Mouse (Mus musculus) kidney, postnatal 0 days (tissue): ENCODE measurements at regions not wholly inside any gene's neighbourhood (a gene's known extent, or its start where the extent isn't known, plus 50 kb on each side); places are given as distances from the start of the nearest gene placed in this dataset.

ENCODE experiments used
- ATAC-seq: fragments of 200-750 bp; cut with Nextera tagmentation; replicated peaks from 2 replicates; pipeline ENCODE4 v1.8.0; 2017; ENCODE audit warnings: low read depth, moderate number of reproducible peaks, moderate TSS enrichment, moderate library complexity; ENCODE audit not compliant: low FRiP score
- DNase-seq: peaks from one replicate; pipeline ENCODE4 v3.0.0-alpha.2; 2016; ENCODE audit warnings: low spot score
- H3K27ac ChIP-seq: fragments of 300-500 bp; sonication (generic); 2 replicates; pipeline ENCODE4 v1.5.1; 2014; ENCODE audit warnings: mild to moderate bottlenecking
- H3K27me3 ChIP-seq: fragments of 300-500 bp; sonication (generic); 2 replicates; pipeline ENCODE4 v1.6.1; 2014; ENCODE audit warnings: low read length, mixed read lengths; ENCODE audit not compliant: insufficient read depth
- H3K36me3 ChIP-seq: fragments of 300-500 bp; sonication (generic); 2 replicates; pipeline ENCODE4 v1.6.1; 2014; ENCODE audit warnings: low read length, mixed read lengths; ENCODE audit not compliant: insufficient read depth
- H3K4me1 ChIP-seq: fragments of 300-500 bp; sonication (generic); replicated peaks from 2 replicates; pipeline ENCODE4 v1.6.1; 2014; ENCODE audit warnings: antibody characterized with exemption, low read length, mixed read lengths; ENCODE audit not compliant: insufficient read depth
- H3K4me2 ChIP-seq: fragments of 300-500 bp; sonication (generic); 2 replicates; pipeline ENCODE4 v1.6.1; 2014; ENCODE audit warnings: mild to moderate bottlenecking, low read length, moderate library complexity, mixed read lengths
- H3K4me3 ChIP-seq: fragments of 300-500 bp; sonication (generic); replicated peaks from 2 replicates; pipeline ENCODE4 v1.5.1; 2014; ENCODE audit warnings: low read depth, low read length
- H3K9ac ChIP-seq: fragments of 300-500 bp; sonication (generic); 2 replicates; pipeline ENCODE4 v1.6.1; 2014; ENCODE audit warnings: low read depth, low read length
- H3K9me3 ChIP-seq: fragments of 300-500 bp; sonication (generic); replicated peaks from 2 replicates; pipeline ENCODE4 v1.6.1; 2016; ENCODE audit warnings: low read length, inconsistent platforms, mixed read lengths
- CTCF ChIP-seq: IDR thresholded peaks from 2 replicates; pipeline ENCODE4 v1.5.1; 2016; ENCODE audit warnings: antibody characterized with exemption, low read depth, mild to moderate bottlenecking, moderate library complexity
- WGBS: fragments of 180-500 bp; shearing (Covaris S2); extraction: QIAGEN DNeasy Blood & Tissue Kit; methylation state at CpG from one replicate; pipeline ENCODE4 v1.1.7; 2014; 5-methylcytosine and 5-hydroxymethylcytosine counted together

DNA sequence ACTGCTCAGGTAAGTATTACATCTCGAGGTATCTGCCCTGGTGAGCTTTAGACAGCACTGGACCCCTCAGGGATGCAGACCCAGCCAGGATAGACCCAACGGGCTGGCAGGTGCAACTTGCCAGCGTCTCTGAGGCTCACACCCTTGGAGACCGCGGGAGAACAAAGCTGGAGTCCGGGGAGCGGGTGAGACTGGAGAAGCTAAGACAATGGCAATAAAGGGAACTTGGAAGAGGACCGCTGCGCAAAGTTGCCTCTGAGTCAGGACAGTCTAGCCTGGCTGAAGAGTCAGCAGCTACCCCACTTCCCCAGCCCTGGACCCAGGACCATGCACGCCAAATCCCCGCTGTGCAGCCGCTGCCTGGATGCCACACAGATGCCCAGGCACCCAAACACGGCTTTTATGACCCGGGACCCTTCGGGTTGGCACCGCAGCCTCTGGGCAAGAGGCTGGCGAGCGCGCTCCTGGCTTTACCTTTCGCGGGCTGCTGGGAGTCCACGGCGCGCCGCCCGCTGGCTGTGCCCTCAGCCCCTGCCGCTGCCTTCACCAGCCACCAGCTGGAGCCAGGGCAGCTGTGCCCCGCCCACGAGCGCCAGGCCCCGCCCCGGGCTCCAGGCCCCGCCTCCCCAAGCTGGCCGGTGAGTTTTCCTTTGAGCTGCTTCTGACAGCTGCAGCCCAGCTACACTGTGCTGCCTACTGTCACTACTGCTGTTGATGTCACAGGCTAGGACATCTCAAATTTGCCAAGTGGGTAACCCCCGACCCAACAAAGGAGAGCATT, 353.6 kb upstream of the Rarb start:
- peak; percentile 95 for ATAC-seq
- Histone ChIP-seq H3K4me2 (peak overlapping the region; percentile 90), H3K9ac (no peak overlapping the region), H3K4me3 (peak overlapping the region; percentile 40), H3K4me1 (peaks cover 7% of the 10 kb centered on the region; the same call in 1 of the 2 replicates), H3K27me3 (no peaks in the 10 kb centered on the region), H3K36me3 (no peaks in the 10 kb centered on the region), H3K9me3 (no peaks in the 10 kb centered on the region), H3K27ac (no peak overlapping the region)
- WGBS = under 1% methylated on average over 35 of the region's 35 CpGs
- TF ChIP-seq CTCF = 0 out of 2 replicates have a peak, but pooled peaks have one; percentile 13
- peak; percentile 68 for DNase-seq

DNA sequence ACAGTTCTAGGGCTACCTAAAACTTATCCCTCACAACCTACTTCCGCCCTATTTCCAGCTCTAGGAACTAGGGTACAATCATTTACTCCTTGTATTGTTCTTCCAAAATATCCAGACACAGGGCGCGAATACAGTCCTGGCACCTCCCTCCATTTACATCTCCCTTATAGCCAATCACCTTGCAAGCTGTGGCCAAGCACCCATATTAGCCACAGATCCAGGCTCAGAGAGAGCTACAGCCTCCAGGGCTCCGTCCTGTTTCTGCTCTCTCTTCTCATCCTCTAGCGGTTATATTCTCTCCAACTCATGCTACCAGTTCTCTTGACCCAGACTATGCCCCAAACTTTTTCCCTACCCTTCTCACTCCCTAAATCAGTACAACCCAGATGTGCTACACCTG, 352.9 kb upstream of the Rarb start:
- no peak for ATAC-seq
- no peak for DNase-seq
- Histone ChIP-seq H3K4me1 (peaks cover 7% of the 10 kb centered on the region; the same call in 1 of the 2 replicates), H3K4me2 (peak overlapping the region; percentile 90), H3K27ac (no peak overlapping the region), H3K36me3 (no peaks in the 10 kb centered on the region), H3K27me3 (no peaks in the 10 kb centered on the region), H3K9ac (no peak overlapping the region), H3K9me3 (no peaks in the 10 kb centered on the region), H3K4me3 (peak overlapping the region; percentile 40; the same call in 1 of the 2 replicates)
- no peak for TF ChIP-seq CTCF
- WGBS = 45% methylated on average over 5 of the region's 5 CpGs

- no peak for DNase-seq
- no peak for ATAC-seq
- H3K36me3 ChIP-seq = no peaks in the 10 kb centered on the region
- no peak overlapping the region for H3K9ac ChIP-seq
- H3K27me3 ChIP-seq = no peaks in the 10 kb centered on the region
- no peak for TF ChIP-seq CTCF
- WGBS = 75% methylated on average over 4 of the region's 4 CpGs
- H3K9me3 ChIP-seq = no peaks in the 10 kb centered on the region
- no peak overlapping the region for H3K4me2 ChIP-seq
- no peak overlapping the region for H3K4me3 ChIP-seq
- H3K4me1 ChIP-seq = no peaks in the 10 kb centered on the region
- no peak overlapping the region for H3K27ac ChIP-seq
These were observed 339.4 kb upstream of the Rarb start for GRCm38 (mm10) chr14:17158324-17158723.

DNA sequence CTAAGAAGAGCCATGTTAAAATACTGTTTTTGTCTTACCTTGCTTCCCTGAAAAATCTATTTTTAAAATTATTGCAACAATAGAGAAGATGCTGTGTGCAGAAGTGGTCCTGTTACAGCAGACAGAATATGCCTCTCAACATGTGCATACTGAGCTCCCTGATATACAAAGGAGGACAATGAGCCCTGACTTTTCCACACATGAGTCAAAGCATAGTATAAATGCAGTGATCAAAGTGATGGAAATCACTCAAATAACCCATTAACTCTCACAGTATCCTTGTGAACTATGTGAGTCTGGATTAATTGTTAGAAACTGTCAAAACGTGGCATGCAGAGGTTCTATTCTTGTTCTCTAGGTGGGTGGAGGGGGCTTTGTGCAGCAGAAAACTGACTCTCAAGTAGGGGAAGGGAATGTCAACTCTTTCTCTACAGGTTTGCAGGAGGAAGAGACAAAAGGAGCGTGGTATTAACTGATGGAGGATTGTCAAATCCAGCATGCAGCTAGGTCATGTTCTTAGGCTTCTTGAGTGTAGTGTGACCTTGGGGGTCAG, 337.5 kb upstream of the Rarb start:
- Histone ChIP-seq H3K4me2 (no peak overlapping the region), H3K4me1 (no peaks in the 10 kb centered on the region), H3K27me3 (no peaks in the 10 kb centered on the region), H3K9ac (no peak overlapping the region), H3K36me3 (no peaks in the 10 kb centered on the region), H3K27ac (no peak overlapping the region), H3K9me3 (no peaks in the 10 kb centered on the region), H3K4me3 (no peak overlapping the region)
- DNase-seq (no peak), ATAC-seq (no peak)
- 66% methylated on average over 2 of the region's 2 CpGs for WGBS
- no peak for TF ChIP-seq CTCF

GRCm38 (mm10) chr14:17120679-17121078, 301.7 kb upstream of the Rarb start:
- Histone ChIP-seq H3K4me1 (no peaks in the 10 kb centered on the region), H3K36me3 (no peaks in the 10 kb centered on the region), H3K9me3 (no peaks in the 10 kb centered on the region), H3K27ac (no peak overlapping the region), H3K9ac (no peak overlapping the region), H3K27me3 (no peaks in the 10 kb centered on the region), H3K4me2 (no peak overlapping the region), H3K4me3 (no peak overlapping the region)
- TF ChIP-seq CTCF = no peak
- WGBS = 90% methylated on average over 1 of the region's 1 CpGs
- ATAC-seq (no peak), DNase-seq (no peak)

DNA sequence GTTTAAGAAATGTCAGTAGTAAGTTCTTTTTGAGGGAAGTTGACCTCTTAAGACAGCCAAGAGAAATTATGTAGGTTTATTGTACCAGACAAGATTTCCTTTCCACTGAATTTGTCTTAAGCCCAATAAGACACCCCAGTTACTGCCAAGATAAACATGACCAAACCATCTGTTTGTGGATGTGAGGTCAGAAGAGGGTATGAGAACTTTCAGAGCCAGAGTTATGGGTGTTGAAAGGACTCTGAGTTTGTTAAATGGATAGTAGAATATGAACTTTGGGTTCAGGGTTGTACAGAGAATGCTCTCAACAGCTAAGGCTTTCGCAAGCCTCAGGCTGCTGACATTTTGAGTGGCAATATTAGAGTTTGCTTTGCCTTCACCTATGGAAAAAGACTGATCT, 287.7 kb upstream of the Rarb start:
- no peaks in the 10 kb centered on the region for H3K9me3 ChIP-seq
- DNase-seq (peak; percentile 47), ATAC-seq (no peak)
- no peak overlapping the region for H3K9ac ChIP-seq
- no peak overlapping the region for H3K4me2 ChIP-seq
- H3K27ac ChIP-seq = no peak overlapping the region
- WGBS = 57% methylated on average over 1 of the region's 1 CpGs
- no peaks in the 10 kb centered on the region for H3K27me3 ChIP-seq
- no peaks in the 10 kb centered on the region for H3K4me1 ChIP-seq
- H3K4me3 ChIP-seq = no peak overlapping the region
- TF ChIP-seq CTCF = no peak
- H3K36me3 ChIP-seq = no peaks in the 10 kb centered on the region
